Mouse (Mus musculus): ENCODE data around the gene Cd24a. TPM values are rescaled to one million over a fixed set of nuclear protein-coding genes. Genes with fewer than 3 reads are reported as not detected.

The Cd24a gene
- polyA plus RNA-seq (2014; fragmentation: Illumina TruSeq; extraction: RNeasy Lipid Tissue Mini Kit (QIAGEN cat#74804); ENCODE audit: low read depth, low replicate concordance): 182 TPM

GRCm38 (mm10) chr10:43577997-43578331 lies at the start of gene Cd24a:
Cd24a (plus strand) TSS chr10:43578284.

GRCm38 (mm10) chr10:43540442-43541152 lies 37.5 kb upstream of the Cd24a start, which contains the start of gene 1700021F05Rik:
1700021F05Rik (minus strand) TSS chr10:43540994.

Other genes starting within 250 kb of the Cd24a start
- gene Bend3, start 99.5 kb upstream of the Cd24a start, polyA plus RNA-seq (2014; fragmentation: Illumina TruSeq; extraction: RNeasy Lipid Tissue Mini Kit (QIAGEN cat#74804); ENCODE audit: low read depth, low replicate concordance): 4.7 TPM
- 3.0 TPM for gene Gm9803, start 54.2 kb upstream of the Cd24a start, polyA plus RNA-seq (2014; fragmentation: Illumina TruSeq; extraction: RNeasy Lipid Tissue Mini Kit (QIAGEN cat#74804); ENCODE audit: low read depth, low replicate concordance)
- gene 1700021F05Rik, start 37.3 kb upstream of the Cd24a start, polyA plus RNA-seq (2014; fragmentation: Illumina TruSeq; extraction: RNeasy Lipid Tissue Mini Kit (QIAGEN cat#74804); ENCODE audit: low read depth, low replicate concordance): 32.1 TPM